Mouse (Mus musculus) heart, embryonic 14.5 days (tissue): Measurements from ENCODE around the gene B3gat3. TPM values are rescaled to one million over a fixed set of nuclear protein-coding genes. Genes with fewer than 3 reads are reported as not detected.
A peak's percentile ranks its signal among the peaks of the same experiment; 100 is the strongest.

Experiments used
- ATAC-seq: fragments of 200-750 bp; cut with Nextera tagmentation; 2 replicates; pipeline ENCODE4 v1.8.0; 2017; ENCODE audit warnings: low read depth, moderate TSS enrichment; ENCODE audit not compliant: insufficient number of reproducible peaks, insufficient read depth, low FRiP score
- H3K27ac ChIP-seq, 2 experiments: fragments of 200-500 bp in 1 of 2; fragments of 300-500 bp in 1 of 2; sonication (generic) in 1 of 2; replicated peaks in 1 of 2; 2 replicates each; pipeline ENCODE4 v1.5.1; 2012 to 2014; ENCODE audit warnings: low read depth in 2 of 2, low read length in 2 of 2, control low read depth in 1 of 2, mild to moderate bottlenecking in 1 of 2, mixed read lengths in 1 of 2; ENCODE audit not compliant: control insufficient read depth in 1 of 2, insufficient read depth in 1 of 2
- H3K27me3 ChIP-seq: fragments of 300-500 bp; sonication (generic); 2 replicates; pipeline ENCODE4 v1.6.1; 2014; ENCODE audit warnings: mild to moderate bottlenecking, low read length, control low read depth; ENCODE audit not compliant: control insufficient read depth, insufficient read depth
- H3K36me3 ChIP-seq: fragments of 300-500 bp; sonication (generic); 2 replicates; pipeline ENCODE4 v1.6.1; 2014; ENCODE audit warnings: mild to moderate bottlenecking, control low read depth, low read length, mixed read lengths; ENCODE audit not compliant: control insufficient read depth, insufficient read depth
- H3K4me1 ChIP-seq, 2 experiments: fragments of 200-500 bp in 1 of 2; fragments of 300-500 bp in 1 of 2; sonication (generic) in 1 of 2; 2 replicates each; pipeline ENCODE4 v1.6.1; 2012 to 2014; ENCODE audit warnings: low read length in 2 of 2, control low read depth in 1 of 2, mixed read lengths in 1 of 2; ENCODE audit not compliant: control insufficient read depth in 2 of 2, insufficient read depth in 2 of 2
- H3K4me2 ChIP-seq: fragments of 300-500 bp; sonication (generic); 2 replicates; pipeline ENCODE4 v1.6.1; 2014; ENCODE audit warnings: mild to moderate bottlenecking, low read length
- H3K4me3 ChIP-seq, 2 experiments: fragments of 200-500 bp in 1 of 2; fragments of 300-500 bp in 1 of 2; sonication (generic) in 1 of 2; 2 replicates each; pipeline ENCODE4 v1.5.1; 2012 to 2014; ENCODE audit warnings: low read length in 2 of 2, mild to moderate bottlenecking in 2 of 2, control low read depth in 1 of 2, low read depth in 1 of 2, moderate library complexity in 1 of 2; ENCODE audit not compliant: control insufficient read depth in 1 of 2, insufficient read depth in 1 of 2
- H3K9ac ChIP-seq: fragments of 300-500 bp; sonication (generic); 2 replicates; pipeline ENCODE4 v1.6.1; 2014; ENCODE audit warnings: mild to moderate bottlenecking, low read length
- H3K9me3 ChIP-seq: fragments of 300-500 bp; sonication (generic); 2 replicates; pipeline ENCODE4 v1.6.1; 2016; ENCODE audit warnings: low read length, control low read depth; ENCODE audit not compliant: control insufficient read depth
- WGBS: fragments of 180-500 bp; shearing (Covaris S2); extraction: QIAGEN DNeasy Blood & Tissue Kit; methylation state at CpG from one replicate; pipeline ENCODE4 v1.1.7; 2014; 5-methylcytosine and 5-hydroxymethylcytosine counted together
- polyA plus RNA-seq: library from polyadenylated mRNA; unstranded; fragments of >200 nt; fragmentation: Nextera tagmentation; extraction: Ambion mirVana; gene quantifications from 2 replicates; pipeline ENCODE4 v1.2.1, GENCODE M21; 2014

B3gat3 gene
- polyA plus RNA-seq, 1 experiment from 2014 or later, result 34.2 TPM

DNA sequence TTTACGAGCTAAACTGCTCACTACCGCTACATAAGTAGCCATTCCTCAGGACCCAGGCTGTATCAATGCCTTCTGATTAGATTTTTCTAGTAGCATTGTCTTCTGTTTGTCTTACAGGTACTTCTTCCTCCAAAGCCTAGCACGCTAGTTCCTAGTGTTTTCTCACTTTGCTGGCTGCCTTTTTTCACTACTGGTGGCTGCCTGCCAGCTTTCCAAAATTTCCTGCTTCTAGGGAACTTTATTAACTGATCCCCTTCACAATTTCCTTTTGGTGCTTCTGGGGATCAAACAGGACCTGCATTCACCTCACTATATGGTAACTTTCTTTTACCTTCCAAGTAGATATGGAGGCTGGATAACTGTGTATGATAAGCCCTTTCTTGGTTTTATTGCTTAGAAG, 21.1 kb upstream of the B3gat3 start:
- Histone ChIP-seq H3K36me3 (peaks cover 48% of the 10 kb centered on the region), H3K27ac (0 out of 4 replicates have a peak overlapping the region, but pooled peaks of 1 of the 2 experiments have one; percentile 90), H3K9me3 (no peaks in the 10 kb centered on the region), H3K4me2 (peak overlapping the region; percentile 93), H3K27me3 (no peaks in the 10 kb centered on the region), H3K4me1 (peaks cover 8 to 19% of the 10 kb centered on the region in 2 experiments; a peak in 3 of 4 replicates), H3K9ac (peak overlapping the region; percentile 99), H3K4me3 (peak overlapping the region in 1 of 2 experiments; percentile 98; a peak in 2 of 4 replicates)
- no peak for ATAC-seq
- WGBS, result 32% methylated on average over 3 of the region's 3 CpGs

DNA sequence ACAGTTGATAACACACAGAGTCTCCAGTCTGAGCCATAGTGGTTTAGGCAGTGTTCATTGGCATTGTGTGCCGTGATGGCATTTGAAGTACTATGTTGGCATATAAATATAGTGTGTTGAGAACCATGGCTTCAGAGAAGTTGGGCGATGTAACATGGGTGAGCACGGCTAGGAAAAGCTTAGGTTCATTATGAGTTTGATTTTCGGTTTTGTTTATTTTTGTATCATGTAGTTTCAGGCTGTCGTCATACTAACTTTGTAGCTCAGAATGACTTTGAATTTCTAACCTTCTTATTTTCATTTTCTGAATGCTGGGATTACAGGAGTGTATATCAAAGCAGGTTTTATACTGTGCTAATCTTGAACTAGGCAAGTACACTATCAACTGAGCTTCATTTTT, 16.8 kb upstream of the B3gat3 start:
- Histone ChIP-seq H3K27me3 (no peaks in the 10 kb centered on the region), H3K9ac (no peak overlapping the region), H3K36me3 (peaks cover 63% of the 10 kb centered on the region), H3K9me3 (no peaks in the 10 kb centered on the region), H3K4me1 (peaks cover 0 to 10% of the 10 kb centered on the region in 2 experiments; a peak in 2 of 4 replicates), H3K4me3 (no peak overlapping the region), H3K4me2 (no peak overlapping the region), H3K27ac (no peak overlapping the region)
- no peak for ATAC-seq
- WGBS, result 93% methylated on average over 5 of the region's 5 CpGs

DNA sequence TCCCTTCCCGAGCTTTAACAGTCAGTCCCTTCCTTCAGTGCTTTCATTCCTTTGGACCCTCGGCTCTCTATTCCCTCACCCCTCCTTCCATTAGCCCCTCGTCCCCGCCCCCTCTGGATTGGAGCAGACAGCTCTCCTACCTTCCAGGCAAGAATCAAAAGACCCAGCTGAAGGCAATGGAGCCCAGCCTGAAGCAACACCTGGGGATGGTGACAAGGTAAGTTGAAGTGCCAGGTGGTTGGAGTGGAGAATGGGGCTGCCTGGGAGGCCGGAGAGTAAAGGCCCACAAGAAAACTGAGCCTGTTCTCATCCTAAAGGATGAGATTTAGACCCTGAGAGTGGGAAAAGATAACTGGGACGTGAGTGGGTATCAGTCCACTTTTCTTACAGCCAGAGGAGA, 11.6 kb upstream of the B3gat3 start:
- Histone ChIP-seq H3K36me3 (peaks cover 98% of the 10 kb centered on the region), H3K4me1 (no peaks in the 10 kb centered on the region), H3K4me2 (no peak overlapping the region), H3K4me3 (no peak overlapping the region), H3K9me3 (no peaks in the 10 kb centered on the region), H3K9ac (no peak overlapping the region), H3K27me3 (no peaks in the 10 kb centered on the region), H3K27ac (no peak overlapping the region)
- 91% methylated on average over 6 of the region's 6 CpGs for WGBS
- ATAC-seq, result no peak

DNA sequence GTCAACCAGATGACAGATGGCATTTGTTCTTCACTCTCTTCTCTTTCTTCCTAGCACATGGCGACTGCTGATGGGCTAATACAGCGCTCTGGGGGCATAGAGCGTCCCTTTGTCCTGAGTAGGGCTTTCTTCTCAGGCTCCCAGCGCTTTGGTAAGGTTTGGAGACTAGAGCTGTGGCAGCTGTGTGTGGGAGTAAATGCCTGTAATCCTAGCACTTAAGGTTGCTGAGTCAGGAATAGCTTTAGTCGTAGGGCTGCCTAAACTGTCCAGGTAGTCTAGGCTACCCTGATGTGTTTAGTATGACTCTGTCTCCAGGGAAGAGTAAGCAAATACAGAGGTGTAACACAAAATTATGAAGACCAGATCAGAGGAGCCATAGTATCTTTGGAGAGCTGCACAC, 8.4 kb upstream of the B3gat3 start:
- no peak for ATAC-seq
- Histone ChIP-seq H3K4me2 (no peak overlapping the region), H3K36me3 (peaks cover 100% of the 10 kb centered on the region), H3K4me1 (no peaks in the 10 kb centered on the region), H3K27me3 (no peaks in the 10 kb centered on the region), H3K9me3 (no peaks in the 10 kb centered on the region), H3K4me3 (no peak overlapping the region), H3K27ac (no peak overlapping the region), H3K9ac (no peak overlapping the region)
- 88% methylated on average over 5 of the region's 5 CpGs for WGBS

DNA sequence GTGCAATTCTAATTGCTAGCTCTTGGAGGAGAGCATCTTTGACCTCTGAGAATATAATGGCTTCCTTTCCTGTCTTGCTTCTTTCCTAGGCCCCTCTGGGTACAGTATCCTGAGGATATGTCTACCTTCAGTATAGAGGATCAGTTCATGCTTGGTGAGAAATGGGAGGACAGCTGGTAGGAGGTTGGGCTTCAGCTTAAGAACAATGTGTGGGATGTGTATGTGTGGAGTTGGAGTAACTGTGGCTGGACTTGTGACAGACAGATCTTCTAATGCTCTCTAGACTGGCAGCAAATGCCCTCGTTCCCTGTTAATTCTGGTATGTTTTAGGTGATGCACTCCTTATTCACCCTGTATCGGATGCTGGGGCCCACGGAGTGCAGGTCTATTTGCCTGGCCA, 6.0 kb upstream of the B3gat3 start:
- Histone ChIP-seq H3K27me3 (no peaks in the 10 kb centered on the region), H3K9ac (no peak overlapping the region), H3K9me3 (no peaks in the 10 kb centered on the region), H3K36me3 (peaks cover 80% of the 10 kb centered on the region), H3K4me2 (no peak overlapping the region), H3K4me3 (no peak overlapping the region), H3K27ac (no peak overlapping the region), H3K4me1 (no peaks in the 10 kb centered on the region)
- ATAC-seq, result no peak
- WGBS, result 96% methylated on average over 3 of the region's 3 CpGs

DNA sequence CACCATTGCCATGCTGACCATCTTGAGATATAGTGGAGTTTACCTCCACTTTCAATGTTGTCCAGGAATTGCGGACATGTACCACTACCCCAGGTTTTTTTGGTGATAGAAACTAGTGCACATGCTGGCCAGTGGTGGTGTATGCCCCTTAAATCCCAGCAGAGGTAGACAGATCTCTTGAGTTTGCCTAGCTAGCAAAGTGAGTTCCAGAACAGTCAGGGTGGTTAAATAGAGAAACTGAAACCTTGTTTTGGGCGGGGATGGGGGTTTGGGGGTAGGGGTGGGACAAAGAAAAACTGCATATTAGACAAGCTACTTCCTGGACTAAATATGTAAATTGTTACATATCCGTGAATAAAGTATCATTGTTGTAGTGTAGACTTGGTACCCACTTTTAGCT, 1.2 kb upstream of the B3gat3 start:
- no peak overlapping the region for H3K9ac ChIP-seq
- 87% methylated on average over 3 of the region's 3 CpGs for WGBS
- no peak for ATAC-seq
- H3K4me1 ChIP-seq, result peaks cover 2 to 9% of the 10 kb centered on the region in 2 experiments; a peak in 3 of 4 replicates
- H3K27ac ChIP-seq, result no peak overlapping the region
- no peaks in the 10 kb centered on the region for H3K27me3 ChIP-seq
- H3K36me3 ChIP-seq, result peaks cover 47% of the 10 kb centered on the region
- no peak overlapping the region for H3K4me2 ChIP-seq
- H3K9me3 ChIP-seq, result no peaks in the 10 kb centered on the region
- H3K4me3 ChIP-seq, result no peak overlapping the region

DNA sequence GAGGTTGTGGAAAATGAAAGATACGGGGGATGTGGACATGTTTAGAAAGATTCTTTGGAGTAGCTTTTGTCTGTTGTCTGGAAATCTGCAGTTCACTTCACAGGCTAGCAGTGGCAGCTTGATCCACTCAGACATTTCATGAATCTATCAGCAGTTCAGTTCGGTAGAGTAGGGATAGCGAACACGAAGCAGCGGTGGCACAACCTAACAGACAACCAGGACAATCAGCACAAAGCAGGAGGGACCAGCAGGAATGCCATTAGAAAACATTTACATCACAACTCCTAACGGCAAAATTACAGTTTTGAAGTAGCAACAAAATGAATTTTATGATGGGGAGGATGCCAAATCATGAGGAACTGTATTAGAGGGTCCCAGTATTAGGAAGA, 496 bp upstream of the B3gat3 start:
- no peak for ATAC-seq
- H3K4me3 ChIP-seq, result peak overlapping the region in 1 of 2 experiments; percentile 71; a peak in 2 of 4 replicates
- WGBS, result 53% methylated on average over 6 of the region's 6 CpGs
- H3K36me3 ChIP-seq, result peaks cover 46% of the 10 kb centered on the region
- peaks cover 2 to 9% of the 10 kb centered on the region in 2 experiments; a peak in 3 of 4 replicates for H3K4me1 ChIP-seq
- peak overlapping the region; percentile 80 to 87 for H3K27ac ChIP-seq
- H3K27me3 ChIP-seq, result no peaks in the 10 kb centered on the region
- H3K9me3 ChIP-seq, result no peaks in the 10 kb centered on the region
- H3K9ac ChIP-seq, result peak overlapping the region; percentile 89
- peak overlapping the region; percentile 89 for H3K4me2 ChIP-seq

DNA sequence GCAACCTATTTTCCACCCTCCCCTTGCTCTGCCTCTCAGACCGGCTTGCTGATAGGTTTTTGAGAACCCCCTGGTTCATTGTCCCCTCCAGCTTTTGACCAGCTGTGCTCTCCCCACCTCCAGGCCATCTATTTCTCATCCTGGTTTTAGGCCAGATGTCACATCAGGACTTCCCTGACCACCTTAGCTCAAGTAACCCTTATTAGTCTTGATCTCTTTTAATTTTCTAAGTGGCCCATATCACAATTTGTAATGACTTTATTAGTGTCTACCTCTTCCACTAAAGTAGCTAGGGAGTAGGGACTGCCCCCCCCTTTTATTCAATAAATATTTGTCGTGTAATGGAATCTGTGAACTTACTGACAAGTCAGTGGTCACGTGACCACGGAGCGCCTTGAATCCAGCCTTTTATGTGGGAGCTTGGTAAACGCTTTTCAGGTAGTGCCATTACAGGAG, 690 bp downstream of the B3gat3 start:
- no peaks in the 10 kb centered on the region for H3K27me3 ChIP-seq
- H3K9me3 ChIP-seq, result no peaks in the 10 kb centered on the region
- H3K9ac ChIP-seq, result peak overlapping the region; percentile 89
- H3K36me3 ChIP-seq, result peaks cover 41% of the 10 kb centered on the region
- H3K27ac ChIP-seq, result peak overlapping the region; percentile 79 to 87
- ATAC-seq, result peak; percentile 4; the same call in 1 of the 2 replicates
- H3K4me3 ChIP-seq, result peak overlapping the region; percentile 71 to 92
- WGBS, result 3% methylated on average over 6 of the region's 6 CpGs
- peak overlapping the region; percentile 89 for H3K4me2 ChIP-seq
- H3K4me1 ChIP-seq, result peaks cover 2 to 9% of the 10 kb centered on the region in 2 experiments; a peak in 3 of 4 replicates
